Mouse (Mus musculus) forebrain, embryonic 16.5 days (tissue): ENCODE measurements around the gene Smchd1. TPM values are rescaled to one million over a fixed set of nuclear protein-coding genes. Genes with fewer than 3 reads are reported as not detected.
A peak's percentile ranks its signal among the peaks of the same experiment; 100 is the strongest.
"Not testable (repeated sequence)": the region's sequence is repeated elsewhere in the genome, so short reads cannot be mapped to it uniquely, and the experiment has no call there.

Experiments
- ATAC-seq: fragments of 200-750 bp; cut with Nextera tagmentation; 2 replicates; pipeline ENCODE4 v1.8.0; 2017; ENCODE audit warnings: mild to moderate bottlenecking, moderate library complexity
- H3K27ac ChIP-seq: fragments of 300-500 bp; sonication (generic); 2 replicates; pipeline ENCODE4 v1.5.1; 2014; ENCODE audit warnings: low read length, control low read depth
- H3K27me3 ChIP-seq: fragments of 300-500 bp; sonication (generic); replicated peaks from 2 replicates; pipeline ENCODE4 v1.6.1; 2014; ENCODE audit warnings: low read length; ENCODE audit not compliant: control insufficient read depth, insufficient read depth
- H3K36me3 ChIP-seq: fragments of 300-500 bp; sonication (generic); 2 replicates; pipeline ENCODE4 v1.6.1; 2014; ENCODE audit not compliant: control insufficient read depth, insufficient read depth
- H3K4me1 ChIP-seq: fragments of 300-500 bp; sonication (generic); replicated peaks from 2 replicates; pipeline ENCODE4 v1.6.1; 2014; ENCODE audit warnings: low read length; ENCODE audit not compliant: control insufficient read depth, insufficient read depth
- H3K4me2 ChIP-seq: fragments of 300-500 bp; sonication (generic); 2 replicates; pipeline ENCODE4 v1.6.1; 2014; ENCODE audit warnings: mild to moderate bottlenecking, low read length, control low read depth
- H3K4me3 ChIP-seq: fragments of 300-500 bp; sonication (generic); replicated peaks from 2 replicates; pipeline ENCODE4 v1.5.1; 2014; ENCODE audit warnings: mild to moderate bottlenecking, low read length, control low read depth
- H3K9ac ChIP-seq: fragments of 300-500 bp; sonication (generic); replicated peaks from 2 replicates; pipeline ENCODE4 v1.6.1; 2014; ENCODE audit warnings: low read depth, low read length, control low read depth
- H3K9me3 ChIP-seq: fragments of 300-500 bp; sonication (generic); 2 replicates; pipeline ENCODE4 v1.6.1; 2016; ENCODE audit warnings: low read length; ENCODE audit not compliant: control insufficient read depth
- WGBS: fragments of 180-500 bp; shearing (Covaris S2); extraction: QIAGEN DNeasy Blood & Tissue Kit; methylation state at CpG from one replicate; pipeline ENCODE4 v1.1.7; 2014; 5-methylcytosine and 5-hydroxymethylcytosine counted together
- polyA plus RNA-seq: library from polyadenylated mRNA; unstranded; fragments of >200 nt; fragmentation: Nextera tagmentation; extraction: Ambion mirVana; gene quantifications from 2 replicates; pipeline ENCODE4 v1.2.1, GENCODE M21; 2015

The Smchd1 gene
- polyA plus RNA-seq, 1 experiment from 2014 or later = 53.4 TPM

DNA sequence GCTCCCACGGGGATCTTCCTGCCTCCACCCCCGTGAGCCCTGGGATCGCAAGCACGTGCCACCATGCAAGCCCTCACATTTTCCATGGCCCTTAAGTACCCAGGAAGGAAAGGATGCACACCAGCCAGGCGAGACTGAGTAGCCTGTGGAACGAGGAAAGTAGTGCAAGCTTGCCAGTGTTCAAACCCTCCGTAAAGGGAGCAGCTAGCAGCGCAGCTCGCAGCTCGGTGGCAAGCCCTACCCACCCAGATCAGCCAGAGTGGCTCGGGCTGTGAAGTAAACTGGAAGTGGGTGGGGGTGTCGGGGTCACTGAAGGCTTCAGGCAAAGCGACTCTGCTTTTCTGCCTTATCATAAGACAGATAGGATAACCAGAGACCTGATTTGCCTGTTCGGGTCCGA lies 142.8 kb downstream of the Smchd1 start:
- Histone ChIP-seq H3K9me3 (no peaks in the 10 kb centered on the region), H3K4me2 (no peak overlapping the region), H3K4me1 (no peaks in the 10 kb centered on the region), H3K27ac (no peak overlapping the region), H3K9ac (no peak overlapping the region), H3K4me3 (no peak overlapping the region), H3K27me3 (no peaks in the 10 kb centered on the region), H3K36me3 (no peaks in the 10 kb centered on the region)
- ATAC-seq = no peak
- 76% methylated on average over 15 of the region's 15 CpGs for WGBS

GRCm38 (mm10) chr17:71320731-71321130 lies 154.4 kb downstream of the Smchd1 start:
- not testable (repeated sequence) for H3K4me2 ChIP-seq, H3K27me3 ChIP-seq, H3K4me1 ChIP-seq, H3K4me3 ChIP-seq, H3K9ac ChIP-seq, H3K9me3 ChIP-seq, H3K36me3 ChIP-seq, ATAC-seq, H3K27ac ChIP-seq
- WGBS = 84% methylated on average over 8 of the region's 8 CpGs

GRCm38 (mm10) chr17:71319361-71319760 lies 155.8 kb downstream of the Smchd1 start:
- 95% methylated on average over 3 of the region's 3 CpGs for WGBS
- no peaks in the 10 kb centered on the region for H3K27me3 ChIP-seq
- no peaks in the 10 kb centered on the region for H3K4me1 ChIP-seq
- H3K9me3 ChIP-seq = no peaks in the 10 kb centered on the region
- H3K9ac ChIP-seq = no peak overlapping the region
- H3K4me3 ChIP-seq = no peak overlapping the region
- H3K36me3 ChIP-seq = no peaks in the 10 kb centered on the region
- no peak overlapping the region for H3K27ac ChIP-seq
- ATAC-seq = no peak
- H3K4me2 ChIP-seq = no peak overlapping the region

DNA sequence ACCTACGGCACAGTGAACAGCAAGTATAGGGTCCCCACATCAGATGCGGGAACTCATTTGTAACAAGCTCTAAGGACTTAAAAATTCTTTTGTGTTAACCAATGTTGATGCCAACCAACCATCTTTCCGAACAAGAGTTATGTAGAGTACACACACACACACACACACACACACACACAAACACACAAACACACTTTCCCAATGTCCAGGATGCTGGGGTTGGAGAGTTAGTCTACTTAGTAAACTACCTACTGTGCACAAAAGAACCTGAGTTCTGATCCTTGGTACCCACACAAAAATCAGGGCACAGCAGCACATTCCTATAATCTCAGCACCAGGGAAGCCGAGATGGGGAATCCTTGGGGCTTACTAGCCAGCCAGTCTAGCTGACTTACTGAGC lies 157.6 kb downstream of the Smchd1 start:
- Histone ChIP-seq H3K4me2 (no peak overlapping the region), H3K4me1 (no peaks in the 10 kb centered on the region), H3K27ac (no peak overlapping the region), H3K4me3 (no peak overlapping the region), H3K9me3 (no peaks in the 10 kb centered on the region), H3K27me3 (no peaks in the 10 kb centered on the region), H3K9ac (no peak overlapping the region), H3K36me3 (no peaks in the 10 kb centered on the region)
- no peak for ATAC-seq
- 92% methylated on average over 4 of the region's 4 CpGs for WGBS

GRCm38 (mm10) chr17:71314315-71314714 lies 160.8 kb downstream of the Smchd1 start:
- no peak overlapping the region for H3K4me3 ChIP-seq
- no peak overlapping the region for H3K9ac ChIP-seq
- no peaks in the 10 kb centered on the region for H3K36me3 ChIP-seq
- no peak for ATAC-seq
- peaks cover 15% of the 10 kb centered on the region for H3K27me3 ChIP-seq
- peaks cover 10% of the 10 kb centered on the region for H3K4me1 ChIP-seq
- H3K4me2 ChIP-seq = no peak overlapping the region
- no peak overlapping the region for H3K27ac ChIP-seq
- no peaks in the 10 kb centered on the region for H3K9me3 ChIP-seq
- 80% methylated on average over 4 of the region's 4 CpGs for WGBS

DNA sequence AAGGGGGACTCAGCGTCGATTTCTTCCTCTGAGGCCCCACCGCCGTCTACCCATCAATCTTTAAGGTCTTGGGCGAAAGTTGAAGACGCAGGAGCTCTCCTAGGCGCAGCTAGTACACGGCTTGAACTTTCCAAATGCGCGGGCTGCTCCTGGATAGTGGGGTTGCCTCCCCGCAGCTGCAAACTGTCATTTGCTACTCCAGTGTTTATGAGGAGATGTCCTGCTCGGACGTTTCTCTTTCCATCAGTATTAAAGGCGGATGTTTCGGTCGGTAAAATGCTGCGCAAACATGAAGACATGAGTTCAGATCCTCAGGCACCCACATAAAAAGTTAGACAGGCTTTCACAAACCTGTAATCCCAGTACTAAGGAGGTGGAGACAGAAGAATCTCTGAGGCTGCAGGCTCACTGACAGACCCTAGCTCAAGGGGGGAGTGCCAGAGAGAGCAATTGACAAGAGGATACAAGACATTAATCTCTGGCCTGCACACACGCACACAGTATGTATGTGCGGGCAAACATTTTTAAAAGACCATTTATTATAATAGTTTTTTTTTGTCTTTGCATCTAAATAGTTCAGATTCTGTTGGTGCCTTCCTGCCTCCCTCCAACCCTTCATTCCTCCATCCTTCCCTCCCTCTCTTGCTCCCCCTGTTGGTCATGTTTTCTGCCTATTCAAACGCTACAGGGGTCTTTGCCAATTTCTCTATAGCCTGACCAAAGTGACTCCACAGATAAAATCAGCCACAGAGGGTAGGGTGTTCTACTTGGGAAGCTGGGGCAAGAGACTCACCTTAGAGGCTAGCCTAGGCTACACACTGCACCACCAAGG lies 163.6 kb downstream of the Smchd1 start, which contains the start of gene Emilin2:
TSS of gene Emilin2 (minus strand) at position 639 of the 832 bp plus-strand sequence.
- peaks cover 12% of the 10 kb centered on the region for H3K4me1 ChIP-seq
- ATAC-seq = no peak
- peak within 1 kb of the TSS; percentile 86 for H3K4me2 ChIP-seq
- WGBS = 11% methylated on average over 20 of the region's 20 CpGs
- H3K9ac ChIP-seq = peak within 1 kb of the TSS; percentile 58
- H3K27me3 ChIP-seq = peaks cover 21% of the 10 kb centered on the region
- H3K4me3 ChIP-seq = peak within 1 kb of the TSS; percentile 44
- no peaks in the 10 kb centered on the region for H3K9me3 ChIP-seq
- H3K36me3 ChIP-seq = no peaks in the 10 kb centered on the region
- no peak within 1 kb of the TSS for H3K27ac ChIP-seq

- H3K27me3 ChIP-seq = peaks cover 21% of the 10 kb centered on the region
- H3K4me1 ChIP-seq = peaks cover 12% of the 10 kb centered on the region
- peak overlapping the region; percentile 44 for H3K4me3 ChIP-seq
- under 1% methylated on average over 67 of the region's 67 CpGs for WGBS
- no peak overlapping the region for H3K27ac ChIP-seq
- H3K4me2 ChIP-seq = peak overlapping the region; percentile 86
- no peaks in the 10 kb centered on the region for H3K9me3 ChIP-seq
- H3K36me3 ChIP-seq = no peaks in the 10 kb centered on the region
- H3K9ac ChIP-seq = peak overlapping the region; percentile 58
- ATAC-seq = peak; percentile 45
These were observed 164.4 kb downstream of the Smchd1 start for GRCm38 (mm10) chr17:71310486-71311339.

DNA sequence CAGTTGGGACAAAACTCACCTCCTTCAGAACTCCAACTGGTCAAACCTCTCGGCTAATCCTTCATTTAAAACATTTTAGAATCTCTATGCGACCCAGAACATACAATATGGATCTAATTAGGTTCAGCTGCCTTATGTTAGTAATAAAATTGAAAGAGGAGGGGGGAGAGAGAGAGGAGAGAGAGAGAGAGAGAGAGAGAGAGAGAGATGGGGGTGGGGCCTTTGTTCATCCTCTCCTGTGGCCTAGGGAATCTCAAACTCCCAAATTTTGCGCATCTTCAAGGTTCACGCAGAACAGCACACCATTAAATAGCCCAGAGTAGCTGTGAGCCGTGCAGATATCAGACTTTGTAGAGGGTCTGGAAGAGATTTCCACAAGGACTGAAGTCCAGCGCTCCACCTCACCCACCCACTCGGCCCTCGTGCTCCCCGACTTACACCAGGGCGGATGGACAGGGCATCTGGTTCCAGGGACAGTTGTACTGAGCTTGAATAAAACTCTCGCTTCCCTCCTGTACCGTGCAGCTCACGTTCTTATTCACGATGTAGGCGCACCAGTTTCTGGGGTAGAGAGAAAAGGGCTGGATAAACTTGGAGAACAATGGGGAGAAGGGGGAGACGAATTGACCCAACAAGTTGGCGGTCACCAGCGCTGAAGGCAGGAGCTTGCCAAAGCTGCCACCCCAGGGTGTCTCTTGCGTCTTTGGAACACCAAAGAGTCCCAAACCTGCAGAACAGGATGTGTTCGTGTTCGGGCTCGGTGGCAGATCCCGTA lies 165.2 kb downstream of the Smchd1 start:
- H3K27ac ChIP-seq = no peak overlapping the region
- no peaks in the 10 kb centered on the region for H3K9me3 ChIP-seq
- H3K36me3 ChIP-seq = no peaks in the 10 kb centered on the region
- H3K4me2 ChIP-seq = peak overlapping the region; percentile 86
- peaks cover 21% of the 10 kb centered on the region for H3K27me3 ChIP-seq
- H3K4me3 ChIP-seq = peak overlapping the region; percentile 44
- 4% methylated on average over 23 of the region's 23 CpGs for WGBS
- ATAC-seq = peak; percentile 42
- peaks cover 12% of the 10 kb centered on the region for H3K4me1 ChIP-seq
- H3K9ac ChIP-seq = peak overlapping the region; percentile 58

- Histone ChIP-seq H3K27me3 (peaks cover 21% of the 10 kb centered on the region), H3K36me3 (no peaks in the 10 kb centered on the region), H3K9ac (no peak overlapping the region), H3K4me1 (peaks cover 12% of the 10 kb centered on the region), H3K4me3 (no peak overlapping the region), H3K9me3 (no peaks in the 10 kb centered on the region), H3K4me2 (peak overlapping the region; percentile 6; the same call in 1 of the 2 replicates), H3K27ac (no peak overlapping the region)
- no peak for ATAC-seq
- 7% methylated on average over 14 of the region's 14 CpGs for WGBS
These were observed 166.0 kb downstream of the Smchd1 start for GRCm38 (mm10) chr17:71309141-71309540.
